Mouse (Mus musculus) ES-Bruce4 (cell line): ENCODE results near the gene Mast1.

ENCODE experiments used
- CTCF ChIP-seq: IDR thresholded peaks from one replicate; pipeline ENCODE4 v1.8.1; 2011; ENCODE audit warnings: low read depth, low read length
- EP300 ChIP-seq: IDR thresholded peaks from 2 replicates; pipeline ENCODE4 v1.6.1; 2011; ENCODE audit warnings: low read depth, low read length; ENCODE audit not compliant: insufficient read depth
- POLR2A ChIP-seq: IDR thresholded peaks from one replicate; pipeline ENCODE4 v1.8.1; 2011; ENCODE audit warnings: low read length; ENCODE audit not compliant: insufficient read depth

GRCm38 (mm10) chr8:84944478-84945160 lies 7.5 kb upstream of the Mast1 start:
- TF ChIP-seq EP300 (no peak), POLR2A (no peak), CTCF (no peak)
